Mouse (Mus musculus) embryonic fibroblast, embryonic 13.5 days (primary cell): ENCODE data around the gene Isx.

Source experiments
- CTCF ChIP-seq: IDR thresholded peaks from 2 replicates; pipeline ENCODE4 v1.5.1; 2011; ENCODE audit warnings: mild to moderate bottlenecking, control low read depth, low read length, moderate library complexity, borderline replicate concordance; ENCODE audit not compliant: insufficient read depth
- POLR2A ChIP-seq: IDR thresholded peaks from 2 replicates; pipeline ENCODE4 v1.6.1; 2011; ENCODE audit warnings: low read depth, mild to moderate bottlenecking, control low read depth, low read length, moderate library complexity

- TF ChIP-seq CTCF (no peak), POLR2A (no peak)
Measured at GRCm38 (mm10) chr8:74847376-74848048, 25.5 kb upstream of the Isx start.
